Mouse (Mus musculus): ENCODE results near the gene Spef2.

Spef2 gene

GRCm38 (mm10) chr15:9548951-9549350 lies 199.7 kb downstream of the Spef2 start:
- DNase-seq (ENCODE audit: inconsistent ontology term) = no peak

GRCm38 (mm10) chr15:9535200-9535599 lies 213.5 kb downstream of the Spef2 start:
- DNase-seq (ENCODE audit: inconsistent ontology term) = no peak

GRCm38 (mm10) chr15:9533356-9533902 lies 215.2 kb downstream of the Spef2 start:
- DNase-seq (ENCODE audit: inconsistent ontology term) = no peak

GRCm38 (mm10) chr15:9530076-9530475 lies 218.6 kb downstream of the Spef2 start, which contains the start of gene Il7r:
Gene Il7r (minus strand): TSS chr15:9530176.
- DNase-seq (ENCODE audit: inconsistent ontology term) = no peak

GRCm38 (mm10) chr15:9529646-9530045 lies 219.0 kb downstream of the Spef2 start:
- DNase-seq (ENCODE audit: inconsistent ontology term) = no peak
